Mouse (Mus musculus) embryonic facial prominence, embryonic 12.5 days (tissue): ENCODE data around the gene Arsg. TPM values are rescaled to one million over a fixed set of nuclear protein-coding genes. Genes with fewer than 3 reads are reported as not detected.
A peak's percentile ranks its signal among the peaks of the same experiment; 100 is the strongest.

Experiments used
- ATAC-seq: fragments of 200-750 bp; cut with Nextera tagmentation; 2 replicates; pipeline ENCODE4 v1.8.0; 2017; ENCODE audit not compliant: insufficient number of reproducible peaks, insufficient read depth, low FRiP score, low TSS enrichment
- H3K27ac ChIP-seq: fragments of 300-500 bp; sonication (generic); 2 replicates; pipeline ENCODE4 v1.5.1; 2016; ENCODE audit warnings: mild to moderate bottlenecking
- H3K27me3 ChIP-seq: fragments of 300-500 bp; sonication (generic); 2 replicates; pipeline ENCODE4 v1.6.1; 2016; ENCODE audit warnings: mild to moderate bottlenecking, moderate library complexity
- H3K36me3 ChIP-seq: fragments of 300-500 bp; sonication (generic); 2 replicates; pipeline ENCODE4 v1.6.1; 2016; ENCODE audit warnings: mild to moderate bottlenecking
- H3K4me1 ChIP-seq: fragments of 300-500 bp; sonication (generic); 2 replicates; pipeline ENCODE4 v1.6.1; 2016
- H3K4me2 ChIP-seq: fragments of 300-500 bp; sonication (generic); replicated peaks from 2 replicates; pipeline ENCODE4 v1.6.1; 2016; ENCODE audit warnings: mild to moderate bottlenecking, moderate library complexity
- H3K4me3 ChIP-seq: fragments of 300-500 bp; sonication (generic); 2 replicates; pipeline ENCODE4 v1.5.1; 2016; ENCODE audit warnings: mild to moderate bottlenecking
- H3K9ac ChIP-seq: fragments of 300-500 bp; sonication (generic); 2 replicates; pipeline ENCODE4 v1.6.1; 2016; ENCODE audit warnings: mild to moderate bottlenecking, moderate library complexity
- H3K9me3 ChIP-seq: fragments of 300-500 bp; sonication (generic); 2 replicates; pipeline ENCODE4 v1.6.1; 2016; ENCODE audit warnings: mild to moderate bottlenecking, moderate library complexity
- WGBS: fragments of 180-500 bp; shearing (Covaris S2); methylation state at CpG from one replicate; pipeline ENCODE4 v1.1.7; 2016; 5-methylcytosine and 5-hydroxymethylcytosine counted together
- polyA plus RNA-seq: library from polyadenylated mRNA; unstranded; fragments of >200 nt; fragmentation: Nextera tagmentation; extraction: Ambion mirVana; gene quantifications from 2 replicates; pipeline ENCODE4 v1.2.1, GENCODE M21; 2016

The Arsg gene
- polyA plus RNA-seq, 1 experiment from 2014 or later: 2.7 TPM

GRCm38 (mm10) chr11:109525571-109525970 is 52.4 kb downstream of the Arsg start:
- Histone ChIP-seq H3K27ac (no peak overlapping the region), H3K27me3 (no peaks in the 10 kb centered on the region), H3K4me2 (no peak overlapping the region), H3K9me3 (0 out of 2 replicates have a peak, but pooled peaks cover 6% of the 10 kb centered on the region), H3K36me3 (no peaks in the 10 kb centered on the region), H3K9ac (no peak overlapping the region), H3K4me3 (no peak overlapping the region), H3K4me1 (no peaks in the 10 kb centered on the region)
- ATAC-seq: no peak
- 95% methylated on average over 4 of the region's 4 CpGs for WGBS

DNA sequence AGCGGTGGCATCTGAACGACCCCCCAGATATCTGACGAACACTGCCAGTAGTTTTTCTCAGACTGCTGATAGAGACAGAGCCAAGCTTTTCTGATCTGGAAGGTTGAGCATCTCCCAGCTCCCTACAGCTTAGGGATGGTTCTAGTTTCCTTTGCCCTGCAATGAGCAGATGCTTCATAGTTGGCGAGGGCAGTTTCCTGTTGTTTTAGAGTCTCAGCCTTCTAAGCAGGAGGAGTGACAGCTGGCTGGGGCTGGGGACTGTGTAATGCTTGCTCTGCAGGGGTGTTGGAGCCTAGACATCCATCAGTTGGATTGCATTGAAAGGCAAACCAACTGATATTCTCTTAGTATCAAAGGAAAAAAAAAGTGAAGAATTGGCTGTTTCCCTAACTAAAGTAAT is 56.9 kb downstream of the Arsg start:
- no peak for ATAC-seq
- WGBS: 82% methylated on average over 4 of the region's 4 CpGs
- 0 out of 2 replicates have a peak, but pooled peaks cover 4% of the 10 kb centered on the region for H3K9me3 ChIP-seq
- H3K36me3 ChIP-seq: no peaks in the 10 kb centered on the region
- no peak overlapping the region for H3K9ac ChIP-seq
- H3K27me3 ChIP-seq: no peaks in the 10 kb centered on the region
- no peaks in the 10 kb centered on the region for H3K4me1 ChIP-seq
- no peak overlapping the region for H3K4me2 ChIP-seq
- no peak overlapping the region for H3K4me3 ChIP-seq
- H3K27ac ChIP-seq: no peak overlapping the region

DNA sequence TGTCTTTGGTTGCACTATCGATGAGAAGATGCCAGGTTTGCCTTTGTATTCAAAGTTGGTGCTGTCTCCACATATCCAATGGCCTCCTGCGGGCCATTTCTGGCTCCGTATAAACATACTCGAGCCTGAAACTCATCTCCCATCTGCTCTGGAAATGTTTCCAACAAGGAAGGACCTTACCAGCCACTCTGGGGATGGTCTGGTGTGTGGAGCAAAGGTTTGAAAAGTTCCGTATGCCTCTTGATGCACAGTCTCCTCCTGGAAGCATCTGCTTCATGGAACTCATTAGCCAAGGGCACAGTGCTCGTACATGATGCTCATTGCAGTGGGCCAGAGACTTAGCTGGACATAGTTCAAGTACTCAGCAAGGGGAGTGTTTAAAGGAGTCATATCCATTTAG is 62.8 kb downstream of the Arsg start:
- H3K36me3 ChIP-seq: no peaks in the 10 kb centered on the region
- H3K4me2 ChIP-seq: no peak overlapping the region
- no peaks in the 10 kb centered on the region; the same call in 1 of the 2 replicates for H3K27me3 ChIP-seq
- 0 out of 2 replicates have a peak, but pooled peaks cover 10% of the 10 kb centered on the region for H3K4me1 ChIP-seq
- no peak for ATAC-seq
- no peak overlapping the region for H3K9ac ChIP-seq
- WGBS: 91% methylated on average over 6 of the region's 6 CpGs
- H3K9me3 ChIP-seq: no peaks in the 10 kb centered on the region
- H3K27ac ChIP-seq: no peak overlapping the region
- no peak overlapping the region for H3K4me3 ChIP-seq

GRCm38 (mm10) chr11:109536939-109537338 is 63.8 kb downstream of the Arsg start:
- Histone ChIP-seq H3K9me3 (no peaks in the 10 kb centered on the region), H3K9ac (no peak overlapping the region), H3K36me3 (no peaks in the 10 kb centered on the region), H3K4me3 (no peak overlapping the region), H3K27me3 (no peaks in the 10 kb centered on the region; the same call in 1 of the 2 replicates), H3K4me2 (no peak overlapping the region), H3K27ac (no peak overlapping the region), H3K4me1 (0 out of 2 replicates have a peak, but pooled peaks cover 10% of the 10 kb centered on the region)
- no peak for ATAC-seq
- 66% methylated on average over 5 of the region's 5 CpGs for WGBS

DNA sequence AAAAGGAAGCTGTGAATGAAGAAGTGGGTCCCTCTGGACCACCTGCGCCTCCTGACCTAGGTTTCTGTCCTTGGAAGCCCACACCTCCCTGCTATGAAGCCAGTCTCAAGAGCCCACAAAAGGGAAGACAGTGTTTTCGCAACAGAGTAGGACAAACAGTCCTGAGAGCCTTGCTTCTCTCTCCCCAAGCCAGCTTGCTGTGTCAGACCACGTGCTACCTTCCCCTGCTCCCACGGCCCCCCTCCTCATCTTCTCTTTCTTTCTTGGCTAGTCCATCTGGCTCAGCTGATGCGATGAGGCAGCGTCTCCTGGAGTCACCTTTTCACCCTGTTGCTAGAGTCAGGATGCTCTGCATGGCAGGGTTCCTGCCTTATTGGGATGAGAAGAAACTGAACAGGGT is 66.1 kb downstream of the Arsg start:
- 0 out of 2 replicates have a peak, but pooled peaks have one; percentile 41 for ATAC-seq

DNA sequence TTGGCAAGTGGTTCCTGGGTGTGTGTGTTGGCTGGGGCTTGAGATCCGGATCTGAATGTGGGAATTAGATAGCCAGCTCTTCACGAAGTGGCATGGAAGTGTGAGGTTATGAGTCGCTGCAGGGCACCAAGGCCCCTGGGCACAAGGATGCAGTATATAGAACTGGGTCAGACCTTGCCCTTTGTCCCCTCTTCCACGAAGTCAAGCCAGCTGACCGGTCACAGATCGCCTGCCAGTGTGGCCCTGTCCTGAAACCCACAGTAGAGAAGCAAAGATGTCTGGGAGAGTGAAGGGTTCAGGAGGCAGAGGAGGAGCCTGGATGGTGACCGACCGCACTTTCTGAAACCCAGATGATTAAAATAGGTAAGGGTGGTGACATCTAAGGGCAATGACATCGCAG is 70.3 kb downstream of the Arsg start:
- H3K9ac ChIP-seq: no peak overlapping the region
- peaks cover 23% of the 10 kb centered on the region; the same call in 1 of the 2 replicates for H3K4me1 ChIP-seq
- H3K9me3 ChIP-seq: no peaks in the 10 kb centered on the region
- H3K4me2 ChIP-seq: no peak overlapping the region
- no peak overlapping the region for H3K27ac ChIP-seq
- 70% methylated on average over 9 of the region's 9 CpGs for WGBS
- no peak for ATAC-seq
- no peak overlapping the region for H3K4me3 ChIP-seq
- H3K36me3 ChIP-seq: no peaks in the 10 kb centered on the region
- no peaks in the 10 kb centered on the region; the same call in 1 of the 2 replicates for H3K27me3 ChIP-seq

More for the DNA sequence above, 66.1 kb downstream of the Arsg start:
- H3K9ac ChIP-seq: no peak overlapping the region
- H3K27me3 ChIP-seq: no peaks in the 10 kb centered on the region; the same call in 1 of the 2 replicates
- no peaks in the 10 kb centered on the region for H3K36me3 ChIP-seq
- H3K9me3 ChIP-seq: no peaks in the 10 kb centered on the region
- WGBS: 52% methylated on average over 6 of the region's 6 CpGs
- H3K4me1 ChIP-seq: 0 out of 2 replicates have a peak, but pooled peaks cover 10% of the 10 kb centered on the region
- H3K4me3 ChIP-seq: no peak overlapping the region
- no peak overlapping the region for H3K4me2 ChIP-seq
- H3K27ac ChIP-seq: no peak overlapping the region

GRCm38 (mm10) chr11:109544432-109544831 is 71.3 kb downstream of the Arsg start:
- Histone ChIP-seq H3K27ac (no peak overlapping the region), H3K4me3 (no peak overlapping the region), H3K9ac (no peak overlapping the region), H3K27me3 (no peaks in the 10 kb centered on the region; the same call in 1 of the 2 replicates), H3K36me3 (no peaks in the 10 kb centered on the region), H3K4me1 (peaks cover 18% of the 10 kb centered on the region; the same call in 1 of the 2 replicates), H3K9me3 (no peaks in the 10 kb centered on the region), H3K4me2 (no peak overlapping the region)
- no peak for ATAC-seq
- 76% methylated on average over 7 of the region's 7 CpGs for WGBS

GRCm38 (mm10) chr11:109545265-109545664 is 72.1 kb downstream of the Arsg start:
- Histone ChIP-seq H3K36me3 (no peaks in the 10 kb centered on the region), H3K27ac (no peak overlapping the region), H3K4me2 (no peak overlapping the region), H3K9ac (no peak overlapping the region), H3K9me3 (no peaks in the 10 kb centered on the region), H3K4me3 (no peak overlapping the region), H3K27me3 (no peaks in the 10 kb centered on the region), H3K4me1 (peaks cover 16% of the 10 kb centered on the region; the same call in 1 of the 2 replicates)
- no peak for ATAC-seq
- WGBS: 35% methylated on average over 7 of the region's 7 CpGs

DNA sequence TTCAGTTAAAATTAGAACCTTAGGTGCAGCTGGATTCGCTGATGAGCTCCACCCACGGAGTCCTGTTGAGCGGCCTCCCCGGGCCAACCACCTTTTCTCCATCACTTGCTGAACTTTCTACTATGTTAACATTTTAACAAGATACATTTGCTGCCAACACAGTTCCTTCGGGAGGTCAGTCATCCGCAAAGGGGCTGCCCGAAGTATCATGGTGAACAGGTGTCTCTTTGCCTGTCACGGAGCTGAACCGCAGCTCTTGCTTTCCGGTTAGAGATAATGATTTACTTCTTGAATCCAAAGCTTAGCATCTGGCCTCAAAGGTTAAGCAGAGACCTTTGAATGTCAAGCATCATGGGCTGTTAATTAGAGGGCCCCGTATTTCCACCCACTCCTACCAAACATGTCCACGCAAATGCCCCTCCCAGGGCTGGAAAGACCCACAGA is 72.5 kb downstream of the Arsg start:
- no peaks in the 10 kb centered on the region for H3K36me3 ChIP-seq
- H3K27me3 ChIP-seq: no peaks in the 10 kb centered on the region
- H3K4me3 ChIP-seq: no peak overlapping the region
- WGBS: 60% methylated on average over 12 of the region's 12 CpGs
- no peak overlapping the region for H3K9ac ChIP-seq
- no peak for ATAC-seq
- peaks cover 16% of the 10 kb centered on the region; the same call in 1 of the 2 replicates for H3K4me1 ChIP-seq
- H3K27ac ChIP-seq: no peak overlapping the region
- no peaks in the 10 kb centered on the region for H3K9me3 ChIP-seq
- H3K4me2 ChIP-seq: no peak overlapping the region

- Histone ChIP-seq H3K9ac (no peak overlapping the region), H3K4me2 (no peak overlapping the region), H3K9me3 (no peaks in the 10 kb centered on the region), H3K27me3 (no peaks in the 10 kb centered on the region), H3K4me3 (no peak overlapping the region), H3K36me3 (no peaks in the 10 kb centered on the region), H3K4me1 (peaks cover 16% of the 10 kb centered on the region; the same call in 1 of the 2 replicates), H3K27ac (no peak overlapping the region)
- 61% methylated on average over 16 of the region's 16 CpGs for WGBS
- no peak for ATAC-seq
These were observed 73.3 kb downstream of the Arsg start for GRCm38 (mm10) chr11:109546305-109547001.

- Histone ChIP-seq H3K36me3 (no peaks in the 10 kb centered on the region), H3K9me3 (no peaks in the 10 kb centered on the region), H3K27me3 (no peaks in the 10 kb centered on the region), H3K4me3 (no peak overlapping the region), H3K4me2 (no peak overlapping the region), H3K4me1 (peaks cover 16% of the 10 kb centered on the region; the same call in 1 of the 2 replicates), H3K27ac (no peak overlapping the region), H3K9ac (no peak overlapping the region)
- no peak for ATAC-seq
- 100% methylated on average over 1 of the region's 1 CpGs for WGBS
These were observed 74.5 kb downstream of the Arsg start for GRCm38 (mm10) chr11:109547652-109548051.

GRCm38 (mm10) chr11:109549599-109550290 is 76.6 kb downstream of the Arsg start:
- H3K9me3 ChIP-seq: no peaks in the 10 kb centered on the region
- no peak overlapping the region for H3K4me3 ChIP-seq
- whole genome bisulfite sequencing: 74% methylated on average over 5 of the region's 5 CpGs
- H3K4me1 ChIP-seq: peaks cover 16% of the 10 kb centered on the region; the same call in 1 of the 2 replicates
- H3K4me2 ChIP-seq: no peak overlapping the region
- no peak for ATAC-seq
- H3K27me3 ChIP-seq: no peaks in the 10 kb centered on the region
- no peak overlapping the region for H3K27ac ChIP-seq
- H3K9ac ChIP-seq: no peak overlapping the region
- no peaks in the 10 kb centered on the region for H3K36me3 ChIP-seq
